Mouse (Mus musculus) c-Kit-positive CD71-positive TER-119-negative erythroid progenitor cells, embryonic 14.5 days (primary cell): ENCODE measurements around the gene Arhgap9.
"Not testable (repeated sequence)": the region's sequence is repeated elsewhere in the genome, so short reads cannot be mapped to it uniquely, and the experiment has no call there.

Source experiments
- DNase-seq: peaks from one replicate; pipeline ENCODE4 v3.0.0-alpha.2; 2013; ENCODE audit warnings: low read depth

The Arhgap9 gene

GRCm38 (mm10) chr10:127291881-127292638, 29.7 kb upstream of the Arhgap9 start:
- DNase-seq: peak; percentile 82

DNA sequence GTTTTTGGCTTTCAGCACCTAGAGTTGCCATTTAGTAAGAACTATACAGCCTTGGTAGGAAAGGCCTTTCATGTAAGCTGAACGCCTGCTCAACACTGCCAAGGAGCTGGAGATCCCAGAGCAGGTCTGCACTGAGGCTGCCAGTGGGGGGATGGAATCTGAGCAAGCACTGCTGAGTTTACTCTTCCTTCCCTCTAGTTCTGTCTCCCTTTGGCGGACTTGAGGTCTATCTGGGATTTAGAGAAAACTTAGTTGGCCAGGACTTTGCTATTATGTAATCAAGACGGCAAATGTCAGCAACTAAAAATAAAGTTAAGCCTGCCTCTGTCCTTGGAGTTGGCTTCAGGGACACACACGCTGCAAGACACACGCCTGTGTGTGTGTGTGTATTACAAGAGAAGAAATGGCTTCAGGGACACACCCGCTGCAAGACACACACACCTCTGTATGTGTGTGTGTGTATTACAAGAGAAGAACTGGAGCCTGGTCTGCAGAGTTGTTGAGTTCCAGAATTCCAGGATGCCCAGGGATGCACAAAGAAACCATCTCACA, 28.7 kb upstream of the Arhgap9 start:
- no peak for DNase-seq

DNA sequence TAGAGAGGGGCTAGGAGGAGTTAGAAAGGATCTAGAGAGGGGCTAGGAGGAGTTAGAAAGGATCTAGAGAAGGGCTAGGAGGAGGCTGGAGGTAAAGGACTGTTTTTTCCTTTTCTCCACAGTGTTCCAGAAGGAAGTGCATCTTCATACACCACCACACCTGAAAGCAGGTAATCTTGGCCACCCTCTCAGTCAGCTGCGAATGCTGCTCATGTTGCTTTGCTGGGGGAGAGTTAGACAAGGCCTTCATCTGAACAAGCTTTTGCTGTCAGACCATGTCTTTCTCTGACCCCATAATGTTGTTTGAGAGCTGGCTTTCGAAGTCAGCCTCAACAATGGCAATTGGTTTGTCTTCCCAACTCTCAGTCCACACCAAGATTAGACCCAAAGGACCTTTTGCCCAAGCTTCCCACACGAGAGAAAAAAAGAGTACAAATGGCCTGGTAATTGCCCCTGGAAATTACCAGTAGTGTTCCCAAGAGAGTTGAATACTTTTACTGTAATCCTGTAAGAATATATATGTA, 28.1 kb upstream of the Arhgap9 start:
- no peak for DNase-seq

DNA sequence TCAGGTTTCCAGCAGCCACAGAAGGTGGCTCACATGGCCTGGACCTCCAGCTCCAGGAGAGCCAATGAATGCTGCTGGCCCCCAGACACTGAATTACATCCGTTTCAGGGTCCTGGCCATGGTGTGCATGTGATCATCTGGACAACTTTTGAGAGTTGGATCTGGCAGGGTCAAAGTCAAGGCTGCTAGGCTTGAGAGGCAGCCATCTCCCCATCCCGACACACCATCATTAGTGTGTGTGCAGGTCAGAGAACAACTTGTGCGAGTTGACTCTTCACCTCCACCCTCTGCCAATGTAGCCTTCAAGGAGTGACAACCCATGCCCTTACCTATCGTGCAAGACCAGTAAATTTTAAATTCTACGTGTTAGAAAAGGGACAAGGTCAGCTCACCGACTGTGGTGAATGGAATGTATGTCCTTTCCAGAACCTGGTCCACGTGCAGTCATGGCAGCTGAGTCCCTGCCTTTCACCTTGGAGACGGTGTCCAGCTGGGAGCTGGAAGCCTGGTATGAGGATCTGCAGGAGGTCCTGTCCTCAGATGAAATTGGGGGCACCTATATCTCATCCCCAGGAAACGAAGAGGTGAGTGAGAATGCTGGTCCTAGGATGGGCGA, 26.8 kb upstream of the Arhgap9 start:
- no peak for DNase-seq

DNA sequence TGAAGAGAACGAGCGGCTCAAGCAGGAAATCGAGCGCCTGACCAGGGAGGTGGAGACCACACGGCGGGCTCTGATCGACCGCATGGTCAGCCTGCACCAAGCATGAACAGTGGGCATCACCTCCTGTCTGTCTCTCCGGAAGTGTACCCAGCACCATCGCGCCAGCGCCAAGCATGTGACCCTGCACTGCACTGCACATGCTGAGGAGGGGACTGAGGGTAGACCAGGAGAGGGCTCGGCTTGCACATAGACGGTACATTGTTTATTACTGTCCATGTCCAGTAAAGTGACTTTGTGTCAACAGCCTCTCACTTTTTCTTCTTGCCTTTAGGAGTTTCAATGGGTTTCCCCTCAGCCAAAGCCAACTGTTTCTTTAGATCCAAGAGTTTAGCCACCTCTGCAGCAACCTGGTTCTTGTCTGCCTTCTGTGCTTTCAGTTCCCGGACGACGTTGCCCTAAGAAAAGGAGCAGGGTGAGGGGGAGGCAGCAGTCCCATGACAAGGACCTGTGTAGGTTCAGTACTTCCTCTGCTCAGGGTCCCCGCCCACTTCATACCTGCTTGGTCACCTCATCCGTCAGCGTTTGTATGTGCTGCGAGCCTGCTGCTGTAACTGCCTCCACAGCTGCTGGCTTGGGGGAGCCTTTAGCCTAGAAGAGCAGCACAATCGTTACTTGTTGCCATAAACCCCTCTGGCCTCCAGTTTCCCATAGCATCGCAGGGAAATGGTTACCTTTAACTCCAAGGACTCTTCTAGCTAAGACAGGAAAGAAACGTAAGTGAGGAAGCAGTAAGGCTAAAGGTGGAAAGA, 25.6 kb upstream of the Arhgap9 start:
- DNase-seq: no peak

DNA sequence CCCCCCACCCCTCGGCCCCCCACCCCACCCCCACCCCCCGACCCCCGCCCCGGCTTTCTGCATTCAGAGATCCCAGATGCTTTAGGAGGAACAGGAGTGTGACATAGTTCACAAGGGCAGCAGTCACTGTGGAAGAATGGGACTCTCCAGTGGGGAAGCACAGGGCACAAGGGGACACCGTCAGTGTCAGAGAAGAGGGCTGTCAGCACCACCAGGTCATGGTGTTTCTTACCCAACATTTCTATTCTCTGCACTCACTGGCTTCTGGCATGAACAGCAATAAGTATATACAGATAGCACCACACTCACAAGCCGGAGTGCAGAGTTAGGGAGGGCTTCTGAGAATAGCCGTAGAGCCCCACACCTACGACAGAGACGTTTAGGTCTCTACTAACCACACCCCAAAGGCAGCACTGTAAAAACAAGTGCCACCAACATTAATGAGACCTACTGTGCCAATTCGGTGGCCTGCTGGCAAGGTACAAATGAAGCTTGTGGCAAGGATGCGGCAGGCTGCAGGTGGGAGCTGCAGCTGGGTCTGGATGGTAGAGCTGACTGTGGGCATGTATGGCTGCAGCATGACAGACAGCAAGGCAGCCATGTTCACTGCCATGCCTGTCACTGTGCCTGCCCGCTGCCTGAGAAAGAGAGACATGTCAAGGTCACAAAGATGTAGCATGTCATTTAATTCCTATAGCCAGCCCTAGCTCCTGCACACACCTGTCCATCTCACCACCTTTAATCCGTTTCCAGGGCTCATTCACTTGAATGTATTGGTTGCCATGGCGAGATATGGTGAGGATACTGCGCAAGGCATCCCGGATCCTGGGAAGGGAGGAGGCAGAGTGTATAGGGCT, 24.5 kb upstream of the Arhgap9 start:
- no peak for DNase-seq

GRCm38 (mm10) chr10:127300361-127300760, 21.4 kb upstream of the Arhgap9 start:
- no peak for DNase-seq

DNA sequence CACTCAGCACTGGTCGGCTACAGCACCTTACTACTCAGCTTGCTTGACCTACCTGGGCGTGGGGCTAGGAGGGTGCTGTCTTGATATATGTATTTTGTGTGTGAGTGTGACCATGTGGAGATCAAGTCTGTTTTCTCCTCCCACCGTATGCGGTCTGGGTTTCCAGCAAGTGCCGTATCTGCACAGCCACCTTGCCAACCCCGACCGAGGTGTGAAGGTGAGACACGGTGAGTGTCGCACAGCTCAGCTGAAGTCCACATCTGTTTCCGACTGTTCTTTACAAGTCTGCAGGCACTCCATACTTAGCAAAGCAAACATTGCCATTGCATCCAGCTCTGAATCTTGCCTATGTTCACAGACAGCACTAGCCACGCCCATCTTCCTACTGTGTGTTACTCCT, 18.6 kb upstream of the Arhgap9 start:
- DNase-seq: no peak

DNA sequence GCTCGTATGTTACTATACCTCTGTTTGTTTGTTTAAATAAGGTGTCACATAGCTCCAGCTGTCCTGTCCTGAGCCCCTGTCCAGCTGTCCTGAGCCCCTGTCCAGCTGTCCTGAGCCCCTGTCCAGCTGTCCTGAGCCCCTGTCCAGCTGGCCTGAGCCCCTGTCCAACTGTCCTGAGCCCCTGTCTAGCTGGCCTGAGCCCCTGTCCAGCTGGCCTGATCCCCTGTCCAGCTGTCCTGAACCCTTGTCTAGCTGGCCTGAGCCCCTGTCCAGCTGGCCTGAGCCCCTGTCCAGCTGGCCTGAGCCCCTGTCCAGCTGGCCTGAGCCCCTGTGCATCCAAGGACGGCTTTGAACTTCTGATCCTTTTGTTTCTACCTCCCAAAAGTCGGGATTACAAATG, 12.6 kb upstream of the Arhgap9 start:
- DNase-seq: not testable (repeated sequence)

DNA sequence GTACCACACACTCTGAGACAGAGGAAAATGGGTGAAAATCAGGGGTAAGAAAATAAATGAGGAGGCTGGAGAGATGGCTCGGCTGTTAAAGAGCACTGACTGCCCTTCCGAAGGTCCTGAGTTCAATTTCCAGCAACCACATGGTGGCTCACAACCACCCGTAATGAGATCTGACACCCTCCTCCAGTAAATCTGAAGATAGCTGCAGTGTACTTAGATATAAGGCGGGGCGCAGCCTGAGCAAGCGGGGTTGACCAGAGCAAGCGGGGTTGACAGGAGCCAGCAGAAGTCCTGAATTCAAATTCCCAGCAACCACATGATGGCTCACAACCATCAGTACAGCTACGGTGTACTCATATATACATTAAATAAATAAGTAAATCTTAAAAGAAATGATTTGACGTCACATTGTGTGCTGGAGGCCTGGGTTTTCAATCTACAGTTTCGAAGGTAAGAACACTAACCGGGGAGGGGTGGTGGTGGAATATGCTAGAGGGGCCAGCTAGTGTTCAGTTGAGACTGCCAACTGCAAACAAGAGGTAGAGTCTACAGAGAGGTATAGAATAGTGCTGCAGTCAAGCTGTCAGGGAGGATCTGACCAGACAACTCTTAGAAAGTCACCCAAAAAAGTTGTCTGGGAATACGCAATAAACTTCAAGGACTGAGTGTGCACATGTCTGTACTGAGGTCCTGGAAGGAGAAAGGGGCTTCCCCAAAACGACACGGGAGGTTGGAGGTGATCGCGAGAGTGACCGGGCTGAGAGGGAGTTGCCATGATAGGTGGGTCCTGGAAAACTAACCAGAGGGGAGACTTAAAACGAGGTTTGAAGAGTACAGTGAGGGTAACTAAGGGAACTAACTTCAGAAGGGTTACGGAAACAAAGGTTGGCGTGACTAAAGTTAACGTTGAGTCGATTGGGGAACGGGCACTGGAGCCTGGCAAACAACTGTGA, 11.0 kb upstream of the Arhgap9 start:
- DNase-seq: peak; percentile 64

GRCm38 (mm10) chr10:127311476-127312355, 10.0 kb upstream of the Arhgap9 start, which contains the start of gene Mars:
Mars (minus strand) TSS chr10:127311786.
- DNase-seq: peak; percentile 95

- peak; percentile 92 for DNase-seq
Measured at GRCm38 (mm10) chr10:127312356-127312676, 9.4 kb upstream of the Arhgap9 start.

- no peak for DNase-seq
Measured at GRCm38 (mm10) chr10:127312858-127313257, 8.9 kb upstream of the Arhgap9 start.

DNA sequence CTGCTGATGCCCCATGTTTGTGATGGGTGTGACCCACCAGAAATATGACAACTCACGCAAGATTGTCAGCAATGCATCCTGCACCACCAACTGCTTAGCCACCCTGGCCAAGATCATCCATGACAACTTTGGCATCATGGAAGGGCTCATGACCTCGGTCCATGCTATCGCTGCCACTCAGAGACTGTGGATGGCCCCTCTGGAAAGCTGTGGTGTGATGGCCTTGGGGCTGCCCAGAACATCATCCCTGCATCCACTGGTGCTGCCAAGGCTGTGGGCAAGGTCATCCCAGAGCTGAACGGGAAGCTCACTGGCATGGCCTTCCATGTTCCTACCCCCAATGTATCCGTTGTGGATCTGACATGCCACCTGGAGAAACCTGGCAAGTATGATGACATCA, 8.2 kb upstream of the Arhgap9 start:
- DNase-seq: not testable (repeated sequence)

DNA sequence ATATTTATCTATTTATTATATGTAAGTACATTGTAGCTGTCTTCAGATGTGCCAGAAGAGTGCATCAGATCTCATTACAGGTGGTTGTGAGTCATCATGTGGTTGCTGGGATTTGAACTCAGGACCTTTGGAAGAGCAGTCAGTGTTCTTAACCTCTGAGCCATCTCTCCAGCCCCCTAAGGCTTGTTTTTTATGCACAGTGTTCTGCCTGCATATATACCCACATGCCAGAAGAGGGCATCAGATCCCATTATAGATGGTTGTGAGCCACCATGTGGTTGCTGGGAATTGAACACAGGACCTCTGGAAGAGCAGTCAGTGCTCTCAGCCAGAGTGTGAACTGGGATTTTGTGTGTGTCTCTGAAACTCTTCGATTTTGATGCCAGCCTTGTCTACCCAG, 6.8 kb upstream of the Arhgap9 start:
- not testable (repeated sequence) for DNase-seq

GRCm38 (mm10) chr10:127317277-127317676, 4.5 kb upstream of the Arhgap9 start:
- no peak for DNase-seq

DNA sequence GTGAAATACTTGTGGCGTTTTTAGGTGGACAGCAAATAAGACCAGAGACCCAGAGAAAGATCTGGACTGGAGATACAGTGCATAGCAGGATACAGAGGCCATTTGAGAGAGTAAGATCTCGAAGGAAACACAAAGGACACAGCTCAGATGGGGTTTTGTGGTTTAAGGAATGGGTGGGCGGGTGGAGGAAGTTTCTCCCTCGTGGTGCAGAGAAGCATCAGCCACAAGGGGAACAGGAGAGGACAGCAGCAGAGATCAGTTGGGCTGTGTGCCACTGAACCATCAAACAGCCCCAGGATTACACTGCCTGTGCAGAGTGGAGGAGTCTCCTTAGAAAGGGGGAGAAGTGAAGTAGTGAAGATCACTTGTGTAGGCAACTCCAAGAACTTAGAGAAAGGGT, 3.8 kb upstream of the Arhgap9 start:
- no peak for DNase-seq

DNA sequence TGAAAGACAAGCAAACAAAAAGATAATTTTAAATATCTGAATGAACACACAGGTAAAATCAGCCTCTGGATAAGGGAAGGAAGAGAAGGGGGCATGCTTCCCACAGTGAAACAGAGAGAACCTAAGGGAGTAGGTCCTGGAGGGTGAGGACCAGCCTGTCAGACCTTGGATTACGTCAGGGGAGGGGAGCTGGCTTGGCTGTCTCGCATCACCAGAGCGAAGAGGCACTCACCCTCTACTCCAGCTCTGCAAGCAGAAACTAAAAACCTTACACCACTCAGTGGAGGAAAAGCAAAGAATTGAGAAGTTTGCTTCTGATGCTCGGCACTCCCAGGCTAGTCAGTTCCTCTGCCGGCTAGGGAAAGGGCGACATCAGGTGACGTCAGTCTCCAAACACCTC, 1.8 kb upstream of the Arhgap9 start:
- no peak for DNase-seq

DNA sequence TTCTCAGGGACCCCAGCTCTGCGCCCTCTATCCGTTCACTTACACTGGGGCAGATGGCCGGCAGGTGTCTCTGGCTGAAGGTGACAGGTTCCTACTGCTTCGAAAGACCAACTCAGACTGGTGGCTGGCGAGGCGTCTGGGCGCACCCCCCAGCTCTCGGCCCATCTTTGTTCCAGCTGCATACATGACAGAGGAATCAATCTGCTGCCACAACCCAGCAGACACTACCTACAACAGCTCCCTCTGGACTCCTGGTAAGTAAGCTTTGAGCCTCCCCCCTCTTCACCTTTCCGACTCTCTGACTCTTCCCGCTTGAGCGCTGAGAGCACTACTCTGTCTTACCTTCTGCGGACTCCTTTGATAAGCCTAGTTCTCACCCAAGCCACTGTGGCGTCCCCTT, 414 bp downstream of the Arhgap9 start:
- DNase-seq: no peak
